Mouse (Mus musculus): ENCODE results near the gene Znfx1.

DNA sequence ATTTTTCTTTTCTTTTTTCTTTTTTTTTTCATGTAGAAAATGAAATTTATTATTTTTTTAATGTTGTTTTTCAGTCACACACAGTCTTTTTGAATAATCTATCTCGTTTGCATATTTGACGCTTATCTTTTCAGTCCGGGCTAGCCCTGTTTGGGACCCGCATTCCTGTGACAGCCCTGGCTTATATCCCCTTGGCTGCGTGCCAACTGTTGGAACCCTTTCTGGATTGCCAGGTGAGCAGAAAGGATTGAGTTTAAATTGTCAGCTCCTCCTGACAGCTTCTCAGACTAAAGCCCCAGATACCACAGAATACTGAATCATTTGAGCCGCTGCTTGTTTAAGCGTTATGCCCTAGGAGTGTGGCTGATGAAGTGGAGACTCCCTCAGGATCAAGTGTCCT, 40.7 kb upstream of the Znfx1 start:
- TF ChIP-seq POLR2AphosphoS2 (IDR thresholded peaks at IDR 0.05; ENCODE audit: insufficient read length, low read depth) (no peak), MAX (IDR thresholded peaks at IDR 0.05; ENCODE audit: low read depth) (no peak), POLR2A (IDR thresholded peaks at IDR 0.05; ENCODE audit: insufficient read length, low read depth) (no peak), E2F4 (IDR thresholded peaks at IDR 0.05; ENCODE audit: insufficient read depth) (no peak), MYOD1 (IDR thresholded peaks at IDR 0.05; ENCODE audit: control insufficient read depth in 1 of 3, insufficient read length in 2 of 3, low read depth in 2 of 3) (no peak), USF1 (IDR thresholded peaks at IDR 0.05; ENCODE audit: low read depth) (no peak), REST (IDR thresholded peaks at IDR 0.05; ENCODE audit: insufficient read depth, insufficient read length) (no peak), MYOG (IDR thresholded peaks at IDR 0.05; ENCODE audit: control insufficient read depth in 1 of 3, insufficient read depth in 1 of 3, insufficient read length in 2 of 3, low read depth in 2 of 3) (no peak), CEBPB (IDR thresholded peaks at IDR 0.05; ENCODE audit: insufficient read depth, poor library complexity, severe bottlenecking) (no peak), TCF12 (IDR thresholded peaks at IDR 0.05; ENCODE audit: insufficient read depth, poor library complexity, severe bottlenecking) (no peak), TCF3 (IDR thresholded peaks at IDR 0.05; ENCODE audit: insufficient read length, low read depth) (no peak), SRF (IDR thresholded peaks at IDR 0.05; ENCODE audit: control insufficient read depth, insufficient read length, low read depth) (no peak)

Data from myocyte (in vitro differentiated cells).